Mouse (Mus musculus) myocyte (in vitro differentiated cells): ENCODE data around the gene A830031A19Rik.

Source experiments
- MAX ChIP-seq: IDR thresholded peaks from one replicate; pipeline ENCODE4 v1.6.1; 2011; ENCODE audit warnings: low read depth, mild to moderate bottlenecking, control low read depth
- SRF ChIP-seq: IDR thresholded peaks from one replicate; pipeline ENCODE4 v1.6.1; 2011; ENCODE audit warnings: low read depth; ENCODE audit not compliant: control insufficient read depth, insufficient read length
- TCF12 ChIP-seq: IDR thresholded peaks from one replicate; pipeline ENCODE4 v1.6.1; 2011; ENCODE audit warnings: mild to moderate bottlenecking, control low read depth; ENCODE audit not compliant: poor library complexity, insufficient read depth, severe bottlenecking
- TCF3 ChIP-seq: IDR thresholded peaks from one replicate; pipeline ENCODE4 v1.6.1; 2011; ENCODE audit warnings: low read depth, control low read depth; ENCODE audit not compliant: insufficient read length

DNA sequence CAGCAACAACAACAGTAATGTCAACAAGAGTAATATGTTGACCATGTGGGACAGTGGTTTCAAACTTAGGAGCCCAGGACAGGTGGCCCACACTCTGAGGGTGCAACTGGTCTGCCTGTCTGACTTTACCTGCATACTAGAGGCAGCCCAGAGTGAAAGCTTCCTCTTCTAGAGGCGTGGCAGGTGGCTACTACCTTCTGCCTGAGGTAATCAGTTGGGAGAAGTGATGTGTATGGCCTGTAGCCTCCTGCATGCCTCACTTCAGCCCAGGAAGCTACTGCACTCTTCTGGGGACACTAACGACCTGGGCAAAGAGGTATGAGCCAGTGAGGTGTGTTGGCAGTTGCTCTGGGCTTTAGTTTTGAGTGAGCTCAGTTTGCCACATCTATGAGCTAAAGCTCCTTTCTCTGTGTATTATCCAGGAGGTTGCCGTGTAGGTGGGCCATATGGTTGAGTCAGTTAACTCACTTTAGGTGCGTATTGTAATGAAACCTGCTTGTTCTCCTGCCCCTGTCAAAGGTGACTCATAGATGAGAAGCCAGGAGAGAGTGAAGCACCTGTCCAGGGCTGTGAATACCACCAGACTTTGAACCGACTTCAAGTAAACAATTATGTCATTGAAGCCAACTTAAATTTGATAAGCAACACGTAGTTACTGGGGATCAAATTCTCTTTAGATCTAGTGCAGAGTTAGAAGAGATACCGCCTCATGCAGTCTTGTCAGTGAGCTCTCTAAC, 41.9 kb upstream of the A830031A19Rik start:
- TF ChIP-seq TCF12 (no peak), SRF (no peak), TCF3 (no peak), MAX (no peak)
